Mouse (Mus musculus) neural tube, embryonic 11.5 days (tissue): ENCODE measurements around the gene Ntrk1. TPM values are rescaled to one million over a fixed set of nuclear protein-coding genes. Genes with fewer than 3 reads are reported as not detected.
A peak's percentile ranks its signal among the peaks of the same experiment; 100 is the strongest.

Experiments
- ATAC-seq: fragments of 200-750 bp; cut with Nextera tagmentation; 2 replicates; pipeline ENCODE4 v1.8.0; 2017; ENCODE audit warnings: moderate number of reproducible peaks, mild to moderate bottlenecking, moderate TSS enrichment, moderate library complexity; ENCODE audit not compliant: insufficient read depth, low FRiP score, low TSS enrichment
- DNase-seq: peaks from one replicate; pipeline ENCODE4 v3.0.0-alpha.2; 2015; ENCODE audit warnings: low spot score
- H3K27ac ChIP-seq: fragments of 300-500 bp; sonication (generic); 2 replicates; pipeline ENCODE4 v1.5.1; 2014; ENCODE audit warnings: low read depth, mild to moderate bottlenecking, low read length
- H3K27me3 ChIP-seq: fragments of 300-500 bp; sonication (generic); 2 replicates; pipeline ENCODE4 v1.6.1; 2014; ENCODE audit warnings: mild to moderate bottlenecking, low read length, mixed read lengths; ENCODE audit not compliant: control insufficient read depth, insufficient read depth
- H3K36me3 ChIP-seq: fragments of 300-500 bp; sonication (generic); 2 replicates; pipeline ENCODE4 v1.6.1; 2014; ENCODE audit warnings: mild to moderate bottlenecking, low read length, moderate library complexity, mixed read lengths; ENCODE audit not compliant: control insufficient read depth, insufficient read depth
- H3K4me1 ChIP-seq: fragments of 300-500 bp; sonication (generic); 2 replicates; pipeline ENCODE4 v1.6.1; 2014; ENCODE audit warnings: low read length, mixed read lengths; ENCODE audit not compliant: control insufficient read depth, insufficient read depth
- H3K4me2 ChIP-seq: fragments of 300-500 bp; sonication (generic); 2 replicates; pipeline ENCODE4 v1.6.1; 2014; ENCODE audit warnings: low read depth, mild to moderate bottlenecking, moderate library complexity
- H3K4me3 ChIP-seq: fragments of 300-500 bp; sonication (generic); 2 replicates; pipeline ENCODE4 v1.5.1; 2014; ENCODE audit warnings: low read depth, low read length
- H3K9ac ChIP-seq: fragments of 300-500 bp; sonication (generic); 2 replicates; pipeline ENCODE4 v1.6.1; 2014; ENCODE audit warnings: mild to moderate bottlenecking, low read length
- H3K9me3 ChIP-seq: fragments of 300-500 bp; sonication (generic); 2 replicates; pipeline ENCODE4 v1.6.1; 2016; ENCODE audit warnings: low read length; ENCODE audit not compliant: control insufficient read depth
- WGBS: fragments of 180-500 bp; shearing (Covaris S2); extraction: QIAGEN DNeasy Blood & Tissue Kit; methylation state at CpG from one replicate; pipeline ENCODE4 v1.1.7; 2014; 5-methylcytosine and 5-hydroxymethylcytosine counted together
- polyA plus RNA-seq: library from polyadenylated mRNA; unstranded; fragments of >200 nt; fragmentation: Nextera tagmentation; extraction: Ambion mirVana; gene quantifications from 2 replicates; pipeline ENCODE4 v1.2.1, GENCODE M21; 2014

Gene Ntrk1
- polyA plus RNA-seq, 1 experiment from 2014 or later: 20.4 TPM

DNA sequence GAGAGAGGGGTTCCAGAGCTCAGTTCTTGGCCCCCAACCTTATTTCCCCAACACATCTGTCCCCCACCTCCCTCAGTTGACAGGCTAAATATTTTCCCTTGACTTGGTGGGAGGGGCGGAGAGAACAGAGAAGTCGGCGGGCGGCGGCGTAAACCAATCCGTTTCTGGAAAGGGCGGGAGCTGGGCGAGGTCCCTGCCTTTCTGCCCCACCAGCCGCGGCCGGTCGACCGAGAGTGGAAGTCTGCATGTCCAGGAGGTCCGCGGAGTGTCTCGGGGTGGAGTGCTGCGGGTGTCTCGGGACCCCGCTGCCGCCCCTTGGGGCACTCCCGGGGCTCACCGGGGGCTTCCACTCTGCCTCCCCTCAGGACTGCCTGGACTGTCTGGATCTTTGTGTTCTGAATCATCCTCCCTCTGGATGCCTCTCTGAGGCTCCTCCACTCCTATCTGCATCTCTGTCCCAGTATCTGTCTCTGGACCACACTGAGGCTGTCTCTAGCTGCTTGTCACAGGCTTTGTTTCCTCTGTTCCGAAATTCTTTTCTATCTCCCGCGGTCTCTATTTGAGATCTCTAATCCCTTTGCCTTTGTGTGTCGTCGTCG is 1.9 kb upstream of the Ntrk1 start, which contains the start of gene Insrr:
Insrr (plus strand) TSS at position 216 of the 599 bp plus-strand sequence.
- Histone ChIP-seq H3K4me2 (peak within 1 kb of the TSS; percentile 37), H3K9ac (no peak within 1 kb of the TSS; the same call in 1 of the 2 replicates), H3K27me3 (peaks cover 73% of the 10 kb centered on the region), H3K27ac (no peak within 1 kb of the TSS), H3K4me3 (peak within 1 kb of the TSS; percentile 21), H3K9me3 (no peaks in the 10 kb centered on the region), H3K4me1 (peaks cover 13% of the 10 kb centered on the region), H3K36me3 (no peaks in the 10 kb centered on the region)
- DNase-seq (peak; percentile 32), ATAC-seq (no peak)
- WGBS: 1% methylated on average over 29 of the region's 29 CpGs

DNA sequence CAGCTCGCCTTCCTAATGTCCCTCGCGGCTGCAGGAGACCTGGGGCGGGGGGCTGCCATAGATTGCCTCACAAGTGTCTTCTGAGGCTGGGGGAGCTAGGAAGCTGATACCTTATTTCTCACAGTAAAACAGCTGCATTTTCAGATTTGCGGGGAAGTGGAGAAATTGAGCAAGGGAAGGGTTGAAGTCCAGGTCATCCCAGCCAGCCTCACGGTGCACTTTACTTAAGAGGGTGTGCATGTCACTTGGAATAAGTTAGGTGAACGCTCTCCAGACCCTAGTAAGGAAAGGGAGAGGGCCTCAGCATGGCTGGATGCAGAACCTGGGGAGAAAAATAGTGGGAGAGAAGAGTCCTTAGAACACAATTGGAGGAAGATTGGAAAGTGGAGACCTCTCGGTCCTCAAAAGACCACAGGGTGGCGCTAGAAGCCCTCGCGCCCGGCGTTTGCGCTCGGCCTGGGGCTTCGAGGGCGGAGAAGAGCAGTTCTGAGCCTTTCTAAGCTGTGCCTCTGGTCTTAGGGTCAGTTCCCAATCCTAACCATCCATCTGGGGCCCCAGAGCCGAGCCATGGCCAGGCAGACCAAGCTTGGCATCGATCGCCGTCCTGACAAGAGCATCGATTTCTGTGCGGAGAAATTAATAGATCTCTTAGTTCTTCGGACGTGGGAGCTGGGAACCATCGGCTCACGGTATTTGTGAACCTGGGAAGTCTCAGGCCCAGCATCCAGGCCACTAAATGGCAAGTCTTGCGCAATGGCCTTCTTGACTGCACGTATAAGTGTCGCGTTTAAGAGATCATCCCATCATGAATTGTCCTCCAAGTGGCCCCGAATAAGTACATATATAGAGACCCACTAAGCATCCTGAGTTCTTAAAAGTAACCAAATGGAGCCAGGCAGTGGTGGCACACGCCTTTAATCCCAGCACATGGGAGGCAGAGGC is 645 bp upstream of the Ntrk1 start:
- no peak overlapping the region for H3K9ac ChIP-seq
- H3K27me3 ChIP-seq: peaks cover 70% of the 10 kb centered on the region
- ATAC-seq (no peak), DNase-seq (peak; percentile 81)
- WGBS: 16% methylated on average over 33 of the region's 33 CpGs
- no peak overlapping the region for H3K27ac ChIP-seq
- no peaks in the 10 kb centered on the region for H3K36me3 ChIP-seq
- no peaks in the 10 kb centered on the region for H3K9me3 ChIP-seq
- H3K4me1 ChIP-seq: peaks cover 13% of the 10 kb centered on the region
- H3K4me3 ChIP-seq: peak overlapping the region; percentile 24; the same call in 1 of the 2 replicates
- peak overlapping the region; percentile 38 for H3K4me2 ChIP-seq

DNA sequence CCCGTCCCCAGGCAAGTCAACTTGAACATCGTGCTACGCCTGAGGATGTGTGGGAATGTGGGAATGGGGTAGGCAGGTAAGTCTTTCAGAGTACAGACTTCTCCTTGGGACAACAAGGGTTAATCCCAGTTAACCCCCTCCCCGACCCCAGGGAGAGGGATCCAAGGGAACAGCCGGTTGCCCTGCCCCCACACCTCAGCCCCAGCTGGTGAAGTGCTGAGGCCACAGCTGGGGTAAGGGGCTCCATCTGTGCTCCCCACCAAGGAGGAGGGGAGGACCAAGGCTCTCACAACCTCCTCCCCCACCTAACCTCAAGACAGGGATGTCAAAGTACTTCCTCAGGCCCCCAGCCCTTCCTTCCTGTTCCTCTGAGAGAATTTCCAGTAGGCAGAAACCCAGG is 5.2 kb downstream of the Ntrk1 start:
- DNase-seq (peak; percentile 45), ATAC-seq (no peak)
- H3K27ac ChIP-seq: no peak overlapping the region
- H3K4me1 ChIP-seq: peaks cover 15% of the 10 kb centered on the region
- H3K27me3 ChIP-seq: peaks cover 30% of the 10 kb centered on the region
- H3K9ac ChIP-seq: no peak overlapping the region
- no peak overlapping the region for H3K4me2 ChIP-seq
- WGBS: 34% methylated on average over 5 of the region's 5 CpGs
- H3K36me3 ChIP-seq: no peaks in the 10 kb centered on the region
- no peak overlapping the region for H3K4me3 ChIP-seq
- no peaks in the 10 kb centered on the region for H3K9me3 ChIP-seq

- Histone ChIP-seq H3K27ac (0 out of 2 replicates have a peak overlapping the region, but pooled peaks have one; percentile 8), H3K4me3 (no peak overlapping the region)
These were observed 5.7 kb downstream of the Ntrk1 start for GRCm38 (mm10) chr3:87789248-87789647.

GRCm38 (mm10) chr3:87785626-87786214 is 9.2 kb downstream of the Ntrk1 start:
- WGBS: 65% methylated on average over 6 of the region's 6 CpGs
- peaks cover 15% of the 10 kb centered on the region for H3K4me1 ChIP-seq
- ATAC-seq (no peak), DNase-seq (no peak)
- no peak overlapping the region for H3K4me2 ChIP-seq
- no peaks in the 10 kb centered on the region for H3K9me3 ChIP-seq
- H3K4me3 ChIP-seq: no peak overlapping the region
- no peaks in the 10 kb centered on the region for H3K36me3 ChIP-seq
- H3K27ac ChIP-seq: no peak overlapping the region
- H3K27me3 ChIP-seq: no peaks in the 10 kb centered on the region
- H3K9ac ChIP-seq: no peak overlapping the region

More at GRCm38 (mm10) chr3:87789248-87789647, 5.7 kb downstream of the Ntrk1 start:
- no peak for DNase-seq
- Histone ChIP-seq H3K9me3 (no peaks in the 10 kb centered on the region), H3K4me1 (peaks cover 15% of the 10 kb centered on the region), H3K27me3 (peaks cover 25% of the 10 kb centered on the region), H3K36me3 (no peaks in the 10 kb centered on the region), H3K9ac (no peak overlapping the region), H3K4me2 (no peak overlapping the region)
- ATAC-seq: no peak
- 52% methylated on average over 1 of the region's 1 CpGs for WGBS

- 86% methylated on average over 5 of the region's 5 CpGs for WGBS
- H3K36me3 ChIP-seq: no peaks in the 10 kb centered on the region
These were observed 9.8 kb downstream of the Ntrk1 start for GRCm38 (mm10) chr3:87785156-87785555.

DNA sequence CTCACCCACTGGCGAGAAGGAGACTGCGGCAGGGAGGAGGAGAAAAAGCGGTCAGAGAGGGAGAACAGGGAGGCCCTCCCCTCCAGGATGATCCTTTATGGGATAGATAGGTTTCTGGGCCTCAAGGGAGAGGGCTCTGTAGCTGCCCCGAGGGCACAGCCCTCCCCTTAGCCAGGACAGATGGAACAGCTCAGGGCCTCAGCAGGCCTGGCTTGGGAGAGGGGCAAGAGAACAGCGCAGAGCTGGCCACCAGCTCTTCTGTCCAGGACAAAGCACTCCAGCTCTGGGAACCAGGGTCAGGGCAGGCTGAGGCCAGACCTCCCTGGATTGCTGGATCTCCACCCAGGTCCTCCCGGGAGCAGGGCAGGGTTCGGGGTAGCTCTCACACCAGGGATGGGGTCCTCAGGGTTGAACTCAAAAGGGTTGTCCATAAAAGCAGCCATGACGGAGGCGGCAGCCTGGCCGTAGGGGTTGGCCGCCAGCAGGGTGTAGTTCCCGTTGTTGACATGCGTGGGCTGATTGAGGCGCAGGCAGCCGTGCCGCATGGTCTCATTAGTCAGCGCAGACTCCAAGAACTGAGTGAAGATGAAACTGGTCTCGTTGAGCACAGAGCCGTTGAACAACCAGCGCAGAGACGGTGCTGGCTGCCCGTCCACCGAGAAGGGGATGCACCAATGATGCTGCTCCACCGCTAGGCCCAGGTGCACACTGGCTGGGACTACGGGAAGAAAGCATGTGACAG is 11.5 kb downstream of the Ntrk1 start:
- Histone ChIP-seq H3K4me3 (no peak overlapping the region), H3K36me3 (no peaks in the 10 kb centered on the region), H3K9me3 (no peaks in the 10 kb centered on the region), H3K27me3 (no peaks in the 10 kb centered on the region), H3K4me2 (no peak overlapping the region), H3K27ac (no peak overlapping the region), H3K9ac (no peak overlapping the region), H3K4me1 (peaks cover 6% of the 10 kb centered on the region; the same call in 1 of the 2 replicates)
- no peak for ATAC-seq
- 82% methylated on average over 24 of the region's 25 CpGs for WGBS
- DNase-seq: no peak

More at GRCm38 (mm10) chr3:87785156-87785555, 9.8 kb downstream of the Ntrk1 start:
- Histone ChIP-seq H3K27ac (no peak overlapping the region), H3K4me1 (peaks cover 14% of the 10 kb centered on the region), H3K9me3 (no peaks in the 10 kb centered on the region), H3K4me3 (no peak overlapping the region), H3K9ac (no peak overlapping the region), H3K4me2 (no peak overlapping the region), H3K27me3 (no peaks in the 10 kb centered on the region)
- DNase-seq: no peak
- no peak for ATAC-seq

- peaks cover 13% of the 10 kb centered on the region for H3K4me1 ChIP-seq
- no peak overlapping the region for H3K27ac ChIP-seq
- 0 out of 2 replicates have a peak, but pooled peaks cover 2% of the 10 kb centered on the region for H3K27me3 ChIP-seq
- H3K36me3 ChIP-seq: no peaks in the 10 kb centered on the region
- H3K4me2 ChIP-seq: no peak overlapping the region
- 38% methylated on average over 2 of the region's 2 CpGs for WGBS
- no peak overlapping the region for H3K9ac ChIP-seq
- no peak for DNase-seq
- H3K9me3 ChIP-seq: no peaks in the 10 kb centered on the region
- ATAC-seq: no peak
- no peak overlapping the region for H3K4me3 ChIP-seq
These were observed 15.9 kb downstream of the Ntrk1 start for GRCm38 (mm10) chr3:87779086-87779485.
